Comparison of ENCODE assay signal across 8 mouse cellular contexts in genomic region chr1:93511585-93512350, GRCm38 (mm10). TPM values are rescaled to one million over a fixed set of nuclear protein-coding genes. Genes with fewer than 3 reads are reported as not detected.
DNase-seq lines count a peak whose midpoint lies in the region; ATAC-seq and TF ChIP-seq lines count a peak whose summit lies in the region.

Farp2 (plus strand) TSS chr1:93512079.

- DNase-seq in MN1 (ENCODE audit: low spot score): peak; percentile 97
- peak; percentile 91 for DNase-seq in cerebellum, adult 9-10 months
- peak; percentile 95 for DNase-seq in hindbrain, embryonic 10.5 days (ENCODE audit: low spot score)
- peak; percentile 96 for DNase-seq in layer of hippocampus, adult 9-11 months
- DNase-seq in lung, postnatal 0 days (ENCODE audit: low spot score): peak; percentile 98
- peak; percentile 85 for DNase-seq in ovary, postnatal 14 days (ENCODE audit: low spot score)
- DNase-seq in thymus, postnatal 14 days: peak; percentile 95

- H3K27ac ChIP-seq in hindbrain, embryonic 10.5 days: peak within 1 kb of the TSS; percentile 87
- H3K27ac ChIP-seq in lung, postnatal 0 days (ENCODE audit: low read length): peak within 1 kb of the TSS; percentile 77

- no peak for TF ChIP-seq CTCF in lung, postnatal 0 days (IDR thresholded peaks at IDR 0.05)

- TF ChIP-seq EP300 in lung, postnatal 0 days (IDR thresholded peaks at IDR 0.05): no peak

- peaks cover 37% of the 10 kb centered on the region for H3K36me3 ChIP-seq in hindbrain, embryonic 10.5 days
- H3K36me3 ChIP-seq in lung, postnatal 0 days (ENCODE audit: insufficient read depth, low read length): no peaks in the 10 kb centered on the region

- peak within 1 kb of the TSS; percentile 79 for H3K4me2 ChIP-seq in lung, postnatal 0 days (replicated peaks; ENCODE audit: low read depth, low read length)

- H3K27me3 ChIP-seq in hindbrain, embryonic 10.5 days (ENCODE audit: insufficient read depth, poor library complexity, severe bottlenecking): no peaks in the 10 kb centered on the region; the same call in 1 of the 2 replicates
- H3K27me3 ChIP-seq in lung, postnatal 0 days (replicated peaks; ENCODE audit: insufficient read depth, low read length): no peaks in the 10 kb centered on the region

- under 1% methylated on average over 71 of the region's 71 CpGs for WGBS in hindbrain, embryonic 10.5 days
- under 1% methylated on average over 43 of the region's 71 CpGs for WGBS in lung, postnatal 0 days

- peak within 1 kb of the TSS; percentile 50 for H3K9ac ChIP-seq in lung, postnatal 0 days (replicated peaks; ENCODE audit: low read depth)

- H3K4me3 ChIP-seq in hindbrain, embryonic 10.5 days: peak within 1 kb of the TSS; percentile 82
- peak within 1 kb of the TSS; percentile 72 for H3K4me3 ChIP-seq in lung, postnatal 0 days (ENCODE audit: low read depth, low read length)

- peaks cover 20% of the 10 kb centered on the region for H3K4me1 ChIP-seq in hindbrain, embryonic 10.5 days (replicated peaks)
- peaks cover 2% of the 10 kb centered on the region; the same call in 1 of the 2 replicates for H3K4me1 ChIP-seq in lung, postnatal 0 days (ENCODE audit: insufficient read depth, low read depth, low read length)

- ATAC-seq in frontal cortex, adult (ENCODE audit: low TSS enrichment): peak; percentile 95
- ATAC-seq in lung, postnatal 0 days: peak; percentile 99

- H3K9me3 ChIP-seq in hindbrain, embryonic 10.5 days: no peaks in the 10 kb centered on the region
- no peaks in the 10 kb centered on the region for H3K9me3 ChIP-seq in lung, postnatal 0 days (ENCODE audit: low read length)

RNA-seq across cellular contexts. Expression of gene Farp2, which starts in this region (rescaled TPM):
- 4.1 and 4.8 TPM in 2 replicates for polyA plus RNA-seq in hindbrain, embryonic 10.5 days (2016; fragmentation: Nextera tagmentation; extraction: Ambion mirVana)
- 3.4 and 3.6 TPM in 2 replicates for polyA plus RNA-seq in lung, postnatal 0 days (2015; fragmentation: Nextera tagmentation; extraction: Ambion mirVana)

Comparison
In these comparisons a context has a peak if more than half of its experiments do, and no peak if none do; other contexts are left out.
1. Peak in every context shown above with its lines: DNase-seq, ATAC-seq, H3K4me3 ChIP-seq and H3K27ac ChIP-seq.